Mouse (Mus musculus) erythroblast, embryonic 14.5 days (primary cell): ENCODE measurements at regions not wholly inside any gene's neighbourhood (a gene's known extent, or its start where the extent isn't known, plus 50 kb on each side); places are given as distances from the start of the nearest gene placed in this dataset.

ENCODE experiments used
- H3K27me3 ChIP-seq: 2 replicates; pipeline ENCODE4 v1.6.1; 2012; ENCODE audit warnings: inconsistent platforms; ENCODE audit not compliant: control insufficient read depth
- H3K36me3 ChIP-seq: 2 replicates; pipeline ENCODE4 v1.6.1; 2012; ENCODE audit warnings: mild to moderate bottlenecking, inconsistent platforms; ENCODE audit not compliant: control insufficient read depth
- H3K4me1 ChIP-seq: 2 replicates; pipeline ENCODE4 v1.6.1; 2012; ENCODE audit warnings: inconsistent platforms; ENCODE audit not compliant: control insufficient read depth
- H3K4me3 ChIP-seq: replicated peaks from 2 replicates; pipeline ENCODE3; 2012; ENCODE audit warnings: moderate library complexity, mild to moderate bottlenecking, inconsistent platforms
- H3K9me3 ChIP-seq: 2 replicates; pipeline ENCODE4 v1.6.1; 2012; ENCODE audit warnings: low read length, inconsistent platforms, mixed read lengths; ENCODE audit not compliant: control insufficient read depth
- GATA1 ChIP-seq: IDR thresholded peaks from 2 replicates; pipeline ENCODE4 v1.6.1; 2012; ENCODE audit warnings: low read length, inconsistent platforms, mixed read lengths
- TAL1 ChIP-seq: IDR thresholded peaks from 3 replicates; pipeline ENCODE4 v1.6.1; 2012; ENCODE audit warnings: low read length, inconsistent platforms, mixed read lengths

DNA sequence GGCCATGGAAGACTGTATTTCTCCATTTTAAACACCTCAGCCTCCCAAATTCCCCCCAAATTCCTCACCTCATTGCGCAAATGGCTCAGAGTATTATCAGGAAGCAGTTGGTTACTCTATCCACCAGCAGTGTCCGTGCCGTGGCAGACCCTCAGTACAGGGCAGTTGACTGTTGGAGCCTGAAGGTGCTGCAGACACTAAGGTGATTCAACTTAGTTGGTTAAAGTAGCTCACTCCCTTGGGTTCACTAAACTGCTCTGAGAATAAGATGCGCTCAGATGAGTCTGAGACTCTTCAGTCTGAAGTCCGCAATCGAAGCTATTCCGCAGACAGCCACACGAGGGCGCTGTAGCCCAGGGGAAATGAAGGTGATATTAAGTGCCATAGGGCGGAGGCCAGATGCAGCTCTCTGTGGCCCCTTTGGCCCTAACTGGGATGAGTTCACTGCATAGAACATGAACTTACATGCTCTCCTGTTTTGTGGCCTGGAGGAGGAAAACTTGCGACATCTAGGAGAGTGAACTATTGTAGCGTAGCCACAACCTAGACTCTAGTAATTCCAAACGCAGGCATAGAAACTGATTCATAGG is 62.9 kb downstream of the Amer3 start:
- no peaks in the 10 kb centered on the region for H3K9me3 ChIP-seq
- no peak overlapping the region for H3K4me3 ChIP-seq
- no peaks in the 10 kb centered on the region for H3K27me3 ChIP-seq
- H3K36me3 ChIP-seq: no peaks in the 10 kb centered on the region
- no peak for TF ChIP-seq TAL1
- no peaks in the 10 kb centered on the region for H3K4me1 ChIP-seq

GRCm38 (mm10) chr1:34653963-34654644 is 74.6 kb downstream of the Amer3 start:
- no peaks in the 10 kb centered on the region for H3K27me3 ChIP-seq
- H3K4me1 ChIP-seq: no peaks in the 10 kb centered on the region
- H3K36me3 ChIP-seq: no peaks in the 10 kb centered on the region
- no peaks in the 10 kb centered on the region for H3K9me3 ChIP-seq
- TF ChIP-seq TAL1 (no peak), GATA1 (no peak)
- no peak overlapping the region for H3K4me3 ChIP-seq

DNA sequence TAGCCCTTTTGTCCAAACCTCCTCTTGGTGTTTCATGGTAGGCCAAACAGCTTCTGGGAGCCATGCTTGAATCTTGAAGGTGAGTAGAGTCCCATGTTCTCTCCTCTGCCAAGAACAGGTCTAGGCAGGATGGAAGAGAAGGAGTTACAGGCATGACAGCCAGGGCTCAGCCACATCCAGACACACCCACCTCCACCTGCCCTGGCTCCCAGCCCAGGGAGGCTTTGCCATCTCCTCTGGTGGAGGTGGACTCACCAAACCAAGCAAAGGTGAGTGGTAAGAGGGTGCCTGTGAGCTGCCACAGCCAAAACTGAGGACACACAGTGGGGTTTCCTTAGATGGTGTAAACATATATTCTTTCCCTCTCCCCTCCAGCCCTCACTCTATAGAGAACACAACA is 78.0 kb downstream of the Amer3 start:
- TF ChIP-seq TAL1: no peak
- TF ChIP-seq GATA1: no peak
- no peaks in the 10 kb centered on the region for H3K9me3 ChIP-seq

GRCm38 (mm10) chr1:34663875-34664547 is 84.6 kb downstream of the Amer3 start:
- Histone ChIP-seq H3K4me3 (no peak overlapping the region), H3K27me3 (no peaks in the 10 kb centered on the region), H3K9me3 (no peaks in the 10 kb centered on the region), H3K36me3 (no peaks in the 10 kb centered on the region), H3K4me1 (no peaks in the 10 kb centered on the region)
- TF ChIP-seq GATA1: no peak
- TF ChIP-seq TAL1: no peak

More for the DNA sequence above, 78.0 kb downstream of the Amer3 start:
- Histone ChIP-seq H3K27me3 (no peaks in the 10 kb centered on the region), H3K4me1 (no peaks in the 10 kb centered on the region), H3K4me3 (no peak overlapping the region), H3K36me3 (no peaks in the 10 kb centered on the region)

DNA sequence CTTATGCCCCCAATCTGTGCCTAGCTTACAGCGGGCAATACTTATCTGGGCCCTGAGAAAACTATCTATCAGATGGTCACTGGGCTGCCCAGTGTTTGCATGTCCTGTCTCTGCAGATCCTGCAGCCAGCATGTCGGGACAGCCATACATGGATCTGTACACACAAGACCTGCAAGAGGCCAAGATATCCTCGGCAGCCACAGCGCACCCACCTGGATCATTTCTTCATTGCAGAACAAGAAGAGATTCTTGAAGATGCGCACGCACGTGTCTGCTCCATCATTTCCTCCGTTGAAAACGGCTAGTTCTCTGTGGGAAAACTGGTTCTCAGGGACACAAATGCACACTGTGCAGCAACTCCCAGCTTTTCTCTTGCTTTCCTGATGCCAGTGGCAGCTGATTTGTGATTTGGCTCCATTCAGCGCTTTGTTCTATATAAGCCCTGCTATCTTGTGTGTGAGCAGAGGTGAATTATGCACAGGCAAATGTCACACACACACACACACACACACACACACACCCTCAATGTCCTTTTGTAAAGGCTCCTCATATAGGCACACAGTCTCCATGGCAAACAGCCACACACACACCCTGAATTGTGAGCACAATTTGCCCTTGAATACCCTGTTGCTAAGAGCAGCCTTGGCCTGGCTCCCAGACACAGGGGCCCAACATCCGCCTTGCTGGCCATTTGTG is 85.5 kb downstream of the Amer3 start:
- Histone ChIP-seq H3K4me3 (no peak overlapping the region), H3K27me3 (no peaks in the 10 kb centered on the region), H3K36me3 (no peaks in the 10 kb centered on the region), H3K4me1 (no peaks in the 10 kb centered on the region), H3K9me3 (no peaks in the 10 kb centered on the region)
- TF ChIP-seq GATA1: no peak
- no peak for TF ChIP-seq TAL1

GRCm38 (mm10) chr1:34665512-34665854 is 86.0 kb downstream of the Amer3 start:
- TF ChIP-seq GATA1: no peak
- TF ChIP-seq TAL1: no peak
- H3K36me3 ChIP-seq: no peaks in the 10 kb centered on the region
- no peaks in the 10 kb centered on the region for H3K27me3 ChIP-seq
- no peaks in the 10 kb centered on the region for H3K4me1 ChIP-seq
- H3K4me3 ChIP-seq: no peak overlapping the region
- no peaks in the 10 kb centered on the region for H3K9me3 ChIP-seq

- H3K27me3 ChIP-seq: no peaks in the 10 kb centered on the region
- TF ChIP-seq GATA1: no peak
- no peak for TF ChIP-seq TAL1
- H3K4me3 ChIP-seq: no peak overlapping the region
- no peaks in the 10 kb centered on the region for H3K9me3 ChIP-seq
- H3K4me1 ChIP-seq: no peaks in the 10 kb centered on the region
- H3K36me3 ChIP-seq: no peaks in the 10 kb centered on the region
These were observed 86.8 kb downstream of the Amer3 start for GRCm38 (mm10) chr1:34666226-34666662.

GRCm38 (mm10) chr1:34677105-34677741 is 97.8 kb downstream of the Amer3 start:
- TF ChIP-seq GATA1: no peak
- TF ChIP-seq TAL1: no peak
- H3K4me3 ChIP-seq: no peak overlapping the region
- H3K36me3 ChIP-seq: no peaks in the 10 kb centered on the region
- H3K27me3 ChIP-seq: peaks cover 24% of the 10 kb centered on the region
- H3K9me3 ChIP-seq: no peaks in the 10 kb centered on the region
- no peaks in the 10 kb centered on the region for H3K4me1 ChIP-seq
